Mouse (Mus musculus) liver, embryonic 11.5 days (tissue): Measurements from ENCODE around the gene Pet100. TPM values are rescaled to one million over a fixed set of nuclear protein-coding genes. Genes with fewer than 3 reads are reported as not detected.
"Not testable (repeated sequence)": the region's sequence is repeated elsewhere in the genome, so short reads cannot be mapped to it uniquely, and the experiment has no call there.

Experiments used
- ATAC-seq: fragments of 200-750 bp; cut with Nextera tagmentation; replicated peaks from 2 replicates; pipeline ENCODE4 v1.8.0; 2017; ENCODE audit warnings: moderate number of reproducible peaks, mild to moderate bottlenecking, moderate TSS enrichment, moderate library complexity; ENCODE audit not compliant: low FRiP score
- DNase-seq: peaks from one replicate; pipeline ENCODE4 v3.0.0-alpha.2; 2017; ENCODE audit warnings: low spot score
- H3K27ac ChIP-seq: fragments of 300-500 bp; sonication (generic); 2 replicates; pipeline ENCODE4 v1.5.1; 2014; ENCODE audit warnings: mild to moderate bottlenecking, low read depth, low read length, control low read depth
- H3K27me3 ChIP-seq: fragments of 300-500 bp; sonication (generic); replicated peaks from 2 replicates; pipeline ENCODE4 v1.6.1; 2014; ENCODE audit warnings: low read length, mixed read lengths; ENCODE audit not compliant: control insufficient read depth, insufficient read depth
- H3K36me3 ChIP-seq: fragments of 300-500 bp; sonication (generic); 2 replicates; pipeline ENCODE4 v1.6.1; 2014; ENCODE audit warnings: mild to moderate bottlenecking, low read length, moderate library complexity, mixed read lengths; ENCODE audit not compliant: control insufficient read depth, insufficient read depth
- H3K4me1 ChIP-seq: fragments of 300-500 bp; sonication (generic); replicated peaks from 2 replicates; pipeline ENCODE4 v1.6.1; 2014; ENCODE audit warnings: low read length, mixed read lengths; ENCODE audit not compliant: control insufficient read depth, insufficient read depth
- H3K4me2 ChIP-seq: fragments of 300-500 bp; sonication (generic); 2 replicates; pipeline ENCODE4 v1.6.1; 2014; ENCODE audit warnings: mild to moderate bottlenecking, control low read depth, moderate library complexity
- H3K4me3 ChIP-seq: fragments of 300-500 bp; sonication (generic); 2 replicates; pipeline ENCODE4 v1.5.1; 2014; ENCODE audit warnings: low read depth, low read length, control low read depth
- H3K9ac ChIP-seq: fragments of 300-500 bp; sonication (generic); 2 replicates; pipeline ENCODE4 v1.6.1; 2014; ENCODE audit warnings: low read depth, low read length, control low read depth
- H3K9me3 ChIP-seq: fragments of 300-500 bp; sonication (generic); 2 replicates; pipeline ENCODE4 v1.6.1; 2016; ENCODE audit warnings: low read length, inconsistent platforms, mixed read lengths; ENCODE audit not compliant: control insufficient read depth
- WGBS: fragments of 180-500 bp; shearing (Covaris S2); extraction: QIAGEN DNeasy Blood & Tissue Kit; methylation state at CpG from one replicate; pipeline ENCODE4 v1.1.7; 2014; 5-methylcytosine and 5-hydroxymethylcytosine counted together
- polyA plus RNA-seq: library from polyadenylated mRNA; unstranded; fragments of >200 nt; fragmentation: Nextera tagmentation; extraction: Ambion mirVana; gene quantifications from 2 replicates; pipeline ENCODE4 v1.2.1, GENCODE M21; 2014

Pet100 gene
- polyA plus RNA-seq = 102 and 111 TPM in 2 replicates

DNA sequence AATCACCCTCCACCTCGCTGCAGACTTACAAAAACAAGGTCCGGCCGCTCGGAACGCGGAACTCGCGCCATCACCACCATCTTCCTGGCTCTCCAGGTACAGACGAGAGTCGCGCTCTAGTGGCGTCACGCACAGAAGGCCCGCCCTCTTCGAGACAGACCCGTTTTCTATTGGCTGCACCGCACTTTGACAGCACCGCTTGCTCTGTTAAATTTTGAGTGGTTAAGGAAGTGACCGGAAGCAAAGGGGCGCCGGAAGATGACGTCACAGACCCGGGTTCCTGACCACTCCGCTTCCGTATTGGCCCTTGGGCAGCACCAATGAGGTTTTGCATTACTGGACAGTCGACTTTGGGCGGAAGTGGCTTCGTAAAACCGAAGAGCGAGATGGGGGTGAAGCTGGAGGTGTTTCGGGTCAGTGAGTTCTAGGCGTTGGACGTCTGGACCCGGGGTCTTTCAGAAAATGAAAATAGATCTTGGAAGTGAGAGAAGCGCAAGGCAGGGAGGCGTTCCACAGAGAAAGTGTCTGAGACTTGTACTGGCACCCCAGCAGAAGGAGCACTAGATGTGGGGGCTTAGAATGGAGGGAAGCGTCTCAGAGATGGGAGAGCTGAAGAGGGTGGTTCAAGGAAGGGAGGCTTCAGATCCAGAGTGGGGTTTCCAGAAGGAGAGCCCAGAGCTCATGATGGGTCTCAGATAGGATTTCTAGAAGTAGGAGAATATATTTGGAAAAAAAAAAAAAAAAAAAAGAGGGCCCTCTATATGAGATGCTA lies at the start of gene Pet100, which contains the start of gene Xab2:
Pet100 (plus strand) TSS at position 350 of the 772 bp plus-strand sequence.
Xab2 (minus strand) TSS at position 118 of the 772 bp plus-strand sequence.
- no peak within 1 kb of the TSS for H3K27ac ChIP-seq
- H3K4me2 ChIP-seq = peak within 1 kb of the TSS; percentile 94
- peak; percentile 98 for ATAC-seq
- under 1% methylated on average over 37 of the region's 37 CpGs for WGBS
- H3K9ac ChIP-seq = peak within 1 kb of the TSS; percentile 81
- peaks cover 13% of the 10 kb centered on the region for H3K4me1 ChIP-seq
- H3K36me3 ChIP-seq = peaks cover 21% of the 10 kb centered on the region
- no peaks in the 10 kb centered on the region for H3K27me3 ChIP-seq
- H3K4me3 ChIP-seq = peak within 1 kb of the TSS; percentile 94
- H3K9me3 ChIP-seq = no peaks in the 10 kb centered on the region
- DNase-seq = peak; percentile 99

DNA sequence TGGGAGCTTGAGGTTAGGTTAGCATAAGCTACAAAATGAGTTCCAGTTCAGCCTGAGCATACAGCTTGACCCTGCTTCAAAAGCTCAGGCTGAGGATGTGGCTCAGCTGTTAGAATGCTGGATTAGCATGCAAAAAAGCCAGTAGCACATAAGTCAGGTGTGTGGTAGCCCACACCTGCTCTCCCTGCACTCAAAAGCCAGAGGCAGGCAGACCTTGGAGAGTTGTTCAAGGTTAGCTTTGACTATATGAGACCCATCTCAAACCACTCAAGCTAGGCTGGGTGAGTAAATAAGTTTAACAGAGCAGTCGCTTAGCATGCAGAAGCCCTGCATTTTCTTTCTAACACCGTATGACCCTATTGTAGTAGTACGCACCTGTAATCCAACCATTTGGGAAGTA lies 46.8 kb upstream of the Pet100 start:
- H3K36me3 ChIP-seq = no peaks in the 10 kb centered on the region
- WGBS = 84% methylated on average over 3 of the region's 3 CpGs
- DNase-seq = no peak

DNA sequence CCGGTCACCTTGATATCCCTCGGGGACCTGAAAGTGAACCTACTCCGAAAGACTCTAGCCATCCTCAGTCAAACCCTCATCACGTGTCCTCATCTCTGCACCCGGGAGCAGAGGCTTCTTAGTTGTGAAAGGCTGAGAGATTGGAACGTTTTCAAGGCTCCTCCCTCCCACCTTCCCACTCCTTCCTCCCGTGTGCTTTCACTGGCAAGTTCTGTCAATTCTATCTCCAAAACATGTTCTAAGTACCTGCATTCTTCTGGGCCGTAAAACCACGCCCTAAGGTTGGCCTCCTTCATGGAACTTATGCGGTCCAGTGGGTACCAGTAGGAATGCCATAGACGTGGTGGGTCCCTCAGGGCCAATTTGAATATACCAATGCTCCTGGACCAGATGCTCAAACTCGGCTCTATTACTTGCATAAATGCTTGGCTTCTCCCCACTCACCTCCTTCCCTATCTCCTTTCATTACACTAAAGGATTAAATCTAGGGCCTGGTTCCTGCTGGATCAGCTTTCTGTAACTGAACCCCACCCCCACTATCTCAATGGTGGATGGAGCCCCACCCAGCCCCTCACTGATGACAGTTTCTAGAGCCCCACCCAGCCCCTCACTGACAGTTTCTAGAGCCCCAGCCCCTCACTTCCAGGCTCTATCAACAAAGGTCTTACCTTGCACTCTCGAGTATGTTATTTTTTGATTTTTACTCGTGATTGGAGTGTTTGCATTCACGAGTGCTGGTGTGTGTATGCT lies 45.0 kb upstream of the Pet100 start:
- Histone ChIP-seq H3K27ac (no peak overlapping the region), H3K4me2 (no peak overlapping the region), H3K4me3 (no peak overlapping the region), H3K4me1 (no peaks in the 10 kb centered on the region; the same call in 1 of the 2 replicates), H3K9me3 (no peaks in the 10 kb centered on the region), H3K36me3 (no peaks in the 10 kb centered on the region), H3K9ac (no peak overlapping the region), H3K27me3 (no peaks in the 10 kb centered on the region)
- 70% methylated on average over 15 of the region's 15 CpGs for WGBS
- DNase-seq (no peak), ATAC-seq (no peak)

More for the DNA sequence above, 46.8 kb upstream of the Pet100 start:
- Histone ChIP-seq H3K4me1 (no peaks in the 10 kb centered on the region; the same call in 1 of the 2 replicates), H3K4me3 (no peak overlapping the region), H3K27me3 (no peaks in the 10 kb centered on the region), H3K9me3 (no peaks in the 10 kb centered on the region), H3K27ac (no peak overlapping the region), H3K4me2 (no peak overlapping the region), H3K9ac (no peak overlapping the region)
- ATAC-seq = no peak

DNA sequence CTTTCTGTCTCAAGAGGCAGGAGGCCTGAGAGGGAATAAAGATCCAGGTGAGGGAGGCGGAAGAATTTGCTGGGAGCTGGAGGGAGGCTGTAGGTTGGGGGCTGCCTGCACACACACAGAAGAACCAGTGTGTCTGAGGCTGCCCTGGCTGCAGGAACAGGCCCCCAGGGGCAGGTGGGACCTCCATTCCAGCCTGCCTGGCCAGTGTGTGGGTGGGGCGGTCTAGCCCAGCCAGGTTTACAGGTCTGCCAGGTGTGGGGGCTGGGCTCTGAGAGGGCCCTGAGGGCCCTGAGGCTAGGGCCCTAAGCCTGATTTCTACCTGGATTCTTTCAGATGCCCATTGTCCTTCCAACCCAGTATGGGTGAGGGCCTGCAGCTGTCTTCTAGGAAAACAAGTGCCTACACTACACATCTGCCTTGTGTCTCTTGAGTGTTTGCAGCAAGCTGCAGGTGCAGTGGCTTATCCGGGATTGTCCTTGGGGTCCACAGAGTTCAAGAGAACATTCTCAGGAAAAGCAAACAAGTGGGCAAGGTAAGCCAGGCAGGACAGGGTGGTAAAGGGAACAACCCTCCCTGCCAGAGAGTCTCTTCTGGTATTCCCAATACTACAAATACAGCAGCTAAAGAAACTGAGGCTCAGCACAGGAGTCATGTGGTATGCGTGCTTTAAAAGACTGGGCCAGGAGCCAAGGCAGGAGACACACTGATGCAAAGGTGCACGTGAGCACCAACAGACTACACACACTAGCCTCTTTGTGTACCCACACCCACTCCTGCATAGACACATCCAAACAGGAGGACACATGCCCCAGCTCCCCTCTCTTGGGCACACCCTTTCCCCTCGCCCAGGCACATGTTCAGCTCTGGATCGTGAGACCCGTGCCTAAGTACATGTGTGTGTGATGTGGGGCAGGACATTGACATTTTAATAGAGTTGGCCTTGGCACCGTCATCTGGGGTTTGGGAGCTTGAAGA lies 41.7 kb upstream of the Pet100 start:
- no peak overlapping the region for H3K27ac ChIP-seq
- no peaks in the 10 kb centered on the region for H3K27me3 ChIP-seq
- H3K9me3 ChIP-seq = no peaks in the 10 kb centered on the region
- H3K36me3 ChIP-seq = no peaks in the 10 kb centered on the region
- no peak overlapping the region for H3K9ac ChIP-seq
- H3K4me1 ChIP-seq = no peaks in the 10 kb centered on the region; the same call in 1 of the 2 replicates
- H3K4me3 ChIP-seq = no peak overlapping the region
- no peak for DNase-seq
- H3K4me2 ChIP-seq = no peak overlapping the region
- ATAC-seq = no peak
- 74% methylated on average over 9 of the region's 9 CpGs for WGBS

DNA sequence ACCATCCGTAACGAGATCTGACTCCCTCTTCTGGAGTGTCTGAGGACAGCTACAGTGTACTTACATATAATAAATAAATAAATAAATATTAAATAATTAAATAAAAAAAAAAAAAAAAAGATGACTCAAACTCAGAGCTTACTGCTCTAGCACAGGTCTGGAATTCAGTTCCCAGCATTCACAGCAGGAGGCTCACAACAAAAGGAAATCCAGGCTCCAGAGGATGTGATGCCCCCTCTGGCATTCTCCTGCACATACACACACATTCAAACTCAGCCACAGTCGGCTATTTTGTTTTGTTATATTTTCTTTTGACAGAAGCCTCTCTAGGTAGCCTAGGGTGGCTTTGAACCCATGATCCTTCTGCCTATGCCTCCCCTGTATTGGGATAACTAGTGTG lies 39.4 kb upstream of the Pet100 start:
- not testable (repeated sequence) for H3K4me2 ChIP-seq, H3K4me3 ChIP-seq, DNase-seq, H3K36me3 ChIP-seq, H3K9ac ChIP-seq, H3K4me1 ChIP-seq, ATAC-seq, H3K27ac ChIP-seq, H3K9me3 ChIP-seq, H3K27me3 ChIP-seq
- 64% methylated on average over 1 of the region's 3 CpGs for WGBS

DNA sequence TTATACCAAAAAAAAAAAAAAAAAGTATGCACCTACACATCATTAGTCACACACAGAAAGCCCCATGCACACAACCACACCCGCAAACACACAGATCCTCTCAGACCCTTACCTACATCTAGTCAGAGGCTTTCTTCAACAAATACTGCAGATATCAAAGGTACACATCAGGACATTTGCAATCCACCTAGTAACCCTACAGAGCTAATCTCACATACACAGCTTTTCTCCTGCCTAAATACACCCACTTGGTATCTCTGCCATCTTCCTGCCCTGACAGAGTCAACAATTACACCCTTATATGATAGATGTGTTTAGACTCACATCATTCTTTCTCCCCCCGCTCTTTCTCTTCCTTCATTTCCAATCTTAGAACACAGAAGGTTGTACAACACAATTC lies 34.9 kb upstream of the Pet100 start:
- H3K4me1 ChIP-seq = peaks cover 5% of the 10 kb centered on the region
- H3K27ac ChIP-seq = no peak overlapping the region
- WGBS = 82% methylated on average over 2 of the region's 2 CpGs
- peaks cover 8% of the 10 kb centered on the region; the same call in 1 of the 2 replicates for H3K27me3 ChIP-seq
- H3K9ac ChIP-seq = no peak overlapping the region
- H3K4me3 ChIP-seq = no peak overlapping the region
- no peaks in the 10 kb centered on the region for H3K9me3 ChIP-seq
- H3K4me2 ChIP-seq = peak overlapping the region; percentile 21; the same call in 1 of the 2 replicates
- peak; percentile 50 for ATAC-seq
- H3K36me3 ChIP-seq = no peaks in the 10 kb centered on the region
- no peak for DNase-seq

DNA sequence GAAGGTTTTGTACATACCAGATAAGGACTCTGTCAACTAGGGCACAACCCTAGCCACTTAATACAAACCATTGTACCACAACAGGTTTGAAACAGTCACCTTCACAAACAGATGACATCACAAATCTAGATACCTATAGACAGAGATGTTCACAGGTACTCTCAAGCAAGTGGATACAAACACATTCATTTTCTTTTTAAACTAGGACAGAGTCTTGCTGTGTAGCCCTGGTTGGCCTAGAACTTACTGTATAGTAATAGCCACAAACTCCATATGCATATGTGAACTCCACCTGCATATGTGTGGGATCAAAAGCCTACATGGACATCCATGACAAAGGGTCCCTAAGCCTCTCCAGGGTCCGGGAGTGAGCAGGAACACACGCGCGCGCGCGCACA lies 34.4 kb upstream of the Pet100 start, which contains the start of gene Camsap3:
Camsap3 (plus strand) TSS at position 301 of the 398 bp plus-strand sequence.
- WGBS = 16% methylated on average over 7 of the region's 7 CpGs
- Histone ChIP-seq H3K36me3 (no peaks in the 10 kb centered on the region), H3K27ac (no peak within 1 kb of the TSS), H3K4me3 (peak within 1 kb of the TSS; percentile 76), H3K9me3 (no peaks in the 10 kb centered on the region), H3K27me3 (peaks cover 8% of the 10 kb centered on the region; the same call in 1 of the 2 replicates), H3K4me1 (peaks cover 5% of the 10 kb centered on the region), H3K4me2 (peak within 1 kb of the TSS; percentile 87), H3K9ac (peak within 1 kb of the TSS; percentile 67)
- DNase-seq (no peak), ATAC-seq (peak; percentile 11; the same call in 1 of the 2 replicates)
